Mouse (Mus musculus): Measurements from ENCODE around the gene Aldh3a1. TPM values are rescaled to one million over a fixed set of nuclear protein-coding genes. Genes with fewer than 3 reads are reported as not detected.

The Aldh3a1 gene
- total and polyA plus RNA-seq, 3 experiments: 0.08 TPM; not detected in 2

GRCm38 (mm10) chr11:61161121-61161520, 46.2 kb upstream of the Aldh3a1 start:
- no peaks in the 10 kb centered on the region for H3K27me3 ChIP-seq (ENCODE audit: control insufficient read depth in 1 of 2, insufficient read depth in 2 of 2, low read length in 2 of 2)

GRCm38 (mm10) chr11:61162776-61163175, 44.6 kb upstream of the Aldh3a1 start:
- no peaks in the 10 kb centered on the region for H3K79me2 ChIP-seq (ENCODE audit: control insufficient read depth, insufficient read depth, low read length, poor library complexity)
- no peaks in the 10 kb centered on the region for H3K27me3 ChIP-seq (ENCODE audit: control insufficient read depth in 1 of 2, insufficient read depth in 2 of 2, low read length in 2 of 2)
- H3K4me3 ChIP-seq (ENCODE audit: control insufficient read depth in 1 of 2, insufficient read depth in 1 of 2, low read depth in 2 of 2, low read length in 2 of 2): no peak overlapping the region
- no peaks in the 10 kb centered on the region for H3K9me3 ChIP-seq (replicated peaks; ENCODE audit: insufficient read depth, low read length)
- no peaks in the 10 kb centered on the region for H3K4me1 ChIP-seq (ENCODE audit: control insufficient read depth in 1 of 2, insufficient read depth in 2 of 2, low read length in 2 of 2)
- H3K9ac ChIP-seq (ENCODE audit: control insufficient read depth, low read depth, low read length, poor library complexity, severe bottlenecking): no peak overlapping the region
- no peak overlapping the region for H3K27ac ChIP-seq (ENCODE audit: control insufficient read depth, low read depth, low read length)
- no peak for DNase-seq (ENCODE audit: low read depth, low spot score)
- peaks cover 0 to 6% of the 10 kb centered on the region in 2 experiments; a peak in 2 of 4 replicates for H3K36me3 ChIP-seq (ENCODE audit: control insufficient read depth in 1 of 2, insufficient read depth in 2 of 2, low read length in 2 of 2)
- TF ChIP-seq MAZ (IDR thresholded peaks at IDR 0.05; ENCODE audit: low read depth, low read length): no peak
- TF ChIP-seq NELFE (IDR thresholded peaks at IDR 0.05; ENCODE audit: low read depth, low read length): no peak
- TF ChIP-seq EP300 (IDR thresholded peaks at IDR 0.05; ENCODE audit: low read depth in 1 of 2, low read length in 2 of 2): no peak
- no peak for TF ChIP-seq ZC3H11A (IDR thresholded peaks at IDR 0.05; ENCODE audit: low read depth, low read length)
- TF ChIP-seq ETS1 (IDR thresholded peaks at IDR 0.05; ENCODE audit: low read depth, low read length): no peak
- no peak for TF ChIP-seq ELF1 (IDR thresholded peaks at IDR 0.05; ENCODE audit: low read depth, low read length)
- TF ChIP-seq POLR2AphosphoS5 (IDR thresholded peaks at IDR 0.05; ENCODE audit: borderline replicate concordance, low read depth, low read length): no peak
- no peak for TF ChIP-seq BHLHE40 (IDR thresholded peaks at IDR 0.05; ENCODE audit: borderline replicate concordance, low read depth, low read length)
- TF ChIP-seq GABPA (IDR thresholded peaks at IDR 0.05; ENCODE audit: low read depth, low read length): no peak
- no peak for TF ChIP-seq KAT2A (conservative IDR thresholded peaks at IDR 0.05; ENCODE audit: low read depth, low read length)
- no peak for TF ChIP-seq POLR2A (IDR thresholded peaks at IDR 0.05; ENCODE audit: control insufficient read depth in 1 of 2, insufficient read depth in 1 of 2, low read depth in 1 of 2, low read length in 2 of 2, poor library complexity in 1 of 2)
- TF ChIP-seq MYC (IDR thresholded peaks at IDR 0.05; ENCODE audit: low read depth, low read length): no peak
- TF ChIP-seq MEF2A (IDR thresholded peaks at IDR 0.05; ENCODE audit: extremely low read depth, insufficient replicate concordance, low read depth, low read length, poor library complexity, severe bottlenecking): no peak

More at GRCm38 (mm10) chr11:61161121-61161520, 46.2 kb upstream of the Aldh3a1 start:
- no peak overlapping the region for H3K9ac ChIP-seq (ENCODE audit: control insufficient read depth, low read depth, low read length, poor library complexity, severe bottlenecking)
- H3K9me3 ChIP-seq (replicated peaks; ENCODE audit: insufficient read depth, low read length): no peaks in the 10 kb centered on the region
- no peak for DNase-seq (ENCODE audit: low read depth, low spot score)
- TF ChIP-seq GATA1 (IDR thresholded peaks at IDR 0.05; ENCODE audit: low read depth, low read length): no peak
- TF ChIP-seq ETS1 (IDR thresholded peaks at IDR 0.05; ENCODE audit: low read depth, low read length): no peak
- no peak for TF ChIP-seq MXI1 (IDR thresholded peaks at IDR 0.05; ENCODE audit: low read depth, low read length)
- no peak for TF ChIP-seq ZMIZ1 (IDR thresholded peaks at IDR 0.05; ENCODE audit: low read depth, low read length)
- TF ChIP-seq MAZ (IDR thresholded peaks at IDR 0.05; ENCODE audit: low read depth, low read length): no peak
- TF ChIP-seq RCOR1 (IDR thresholded peaks at IDR 0.05; ENCODE audit: low read depth, low read length): no peak
- no peak for TF ChIP-seq POLR2A (IDR thresholded peaks at IDR 0.05; ENCODE audit: control insufficient read depth in 1 of 2, insufficient read depth in 1 of 2, low read depth in 1 of 2, low read length in 2 of 2, poor library complexity in 1 of 2)
- H3K36me3 ChIP-seq (ENCODE audit: control insufficient read depth in 1 of 2, insufficient read depth in 2 of 2, low read length in 2 of 2): peaks cover 0 to 10% of the 10 kb centered on the region in 2 experiments; a peak in 2 of 4 replicates
- no peak overlapping the region for H3K4me3 ChIP-seq (ENCODE audit: control insufficient read depth in 1 of 2, insufficient read depth in 1 of 2, low read depth in 2 of 2, low read length in 2 of 2)
- no peak overlapping the region for H3K27ac ChIP-seq (ENCODE audit: control insufficient read depth, low read depth, low read length)
- no peaks in the 10 kb centered on the region for H3K4me1 ChIP-seq (ENCODE audit: control insufficient read depth in 1 of 2, insufficient read depth in 2 of 2, low read length in 2 of 2)
- H3K79me2 ChIP-seq (ENCODE audit: control insufficient read depth, insufficient read depth, low read length, poor library complexity): no peaks in the 10 kb centered on the region
